Mouse (Mus musculus) G1E-ER4 (cell line): ENCODE data around the gene Unc13b. TPM values are rescaled to one million over a fixed set of nuclear protein-coding genes. Genes with fewer than 3 reads are reported as not detected.

Experiments used
- GATA1 ChIP-seq: IDR thresholded peaks from one replicate; pipeline ENCODE4 v1.8.0; 2012; ENCODE audit warnings: low read length, inconsistent platforms
- polyA plus RNA-seq: library from polyadenylated mRNA; stranded (reverse); fragments of >175 nt; gene quantifications from 2 replicates; pipeline ENCODE4 v1.2.3, GENCODE M21; 2012

The Unc13b gene
- polyA plus RNA-seq = 0.16 TPM in 1 of 2 replicates, not detected in the other

DNA sequence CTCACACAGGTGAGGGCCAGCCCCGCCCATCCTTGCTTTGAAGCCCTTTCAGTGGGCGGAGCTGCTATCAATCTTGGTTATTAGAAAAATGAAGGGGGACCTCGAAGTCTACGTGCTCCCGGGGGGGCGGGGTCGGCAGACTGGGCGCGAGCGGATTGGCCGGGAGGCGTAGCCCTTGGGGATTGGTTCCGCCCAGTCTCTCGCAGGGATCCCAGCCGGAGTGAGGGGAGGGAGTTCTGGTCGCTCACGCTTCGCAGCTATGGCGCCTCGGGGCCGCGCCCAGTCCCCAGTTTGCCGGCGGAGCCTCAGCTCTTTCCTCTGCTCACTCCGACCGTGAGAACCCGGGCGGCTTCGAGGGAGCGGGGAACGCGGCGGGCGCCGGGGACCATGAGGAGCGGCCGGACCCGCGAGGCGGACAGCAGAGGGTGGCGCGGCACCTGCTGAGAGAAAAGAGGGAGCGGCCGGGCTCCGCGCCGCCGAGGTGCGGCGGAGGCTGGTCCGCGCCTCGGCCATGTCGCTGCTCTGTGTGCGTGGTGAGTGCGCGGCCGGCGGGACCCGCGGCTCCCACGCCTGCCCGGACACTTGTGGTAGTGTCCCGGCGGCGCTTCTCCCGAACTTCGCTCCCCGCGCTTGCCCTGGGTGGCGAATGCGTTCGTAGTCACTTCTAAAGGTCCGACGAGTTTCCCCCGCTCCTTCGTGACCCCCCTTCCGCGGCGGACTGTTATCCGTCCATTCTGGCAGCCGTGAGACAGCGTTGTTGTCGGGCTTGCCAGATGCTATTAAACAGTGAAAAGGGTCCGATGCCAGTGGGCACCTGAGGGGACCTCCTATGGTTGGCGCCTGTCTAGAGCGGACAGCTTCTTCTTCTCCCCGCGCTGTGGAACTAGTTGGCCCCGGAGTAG is at the start of gene Unc13b:
Gene Unc13b (plus strand): TSS at position 201 of the 902 bp plus-strand sequence.
- no peak for TF ChIP-seq GATA1

- TF ChIP-seq GATA1 = no peak
Measured at GRCm38 (mm10) chr4:43010161-43011038, 48.4 kb upstream of the Unc13b start, which contains the start of gene Fancg. Gene Fancg (minus strand): TSS chr4:43010506.

- TF ChIP-seq GATA1 = no peak
Measured at GRCm38 (mm10) chr4:43012091-43012490, 46.7 kb upstream of the Unc13b start.

GRCm38 (mm10) chr4:43018156-43018555 is 40.6 kb upstream of the Unc13b start:
- no peak for TF ChIP-seq GATA1

- no peak for TF ChIP-seq GATA1
Measured at GRCm38 (mm10) chr4:43019176-43019575, 39.6 kb upstream of the Unc13b start.

DNA sequence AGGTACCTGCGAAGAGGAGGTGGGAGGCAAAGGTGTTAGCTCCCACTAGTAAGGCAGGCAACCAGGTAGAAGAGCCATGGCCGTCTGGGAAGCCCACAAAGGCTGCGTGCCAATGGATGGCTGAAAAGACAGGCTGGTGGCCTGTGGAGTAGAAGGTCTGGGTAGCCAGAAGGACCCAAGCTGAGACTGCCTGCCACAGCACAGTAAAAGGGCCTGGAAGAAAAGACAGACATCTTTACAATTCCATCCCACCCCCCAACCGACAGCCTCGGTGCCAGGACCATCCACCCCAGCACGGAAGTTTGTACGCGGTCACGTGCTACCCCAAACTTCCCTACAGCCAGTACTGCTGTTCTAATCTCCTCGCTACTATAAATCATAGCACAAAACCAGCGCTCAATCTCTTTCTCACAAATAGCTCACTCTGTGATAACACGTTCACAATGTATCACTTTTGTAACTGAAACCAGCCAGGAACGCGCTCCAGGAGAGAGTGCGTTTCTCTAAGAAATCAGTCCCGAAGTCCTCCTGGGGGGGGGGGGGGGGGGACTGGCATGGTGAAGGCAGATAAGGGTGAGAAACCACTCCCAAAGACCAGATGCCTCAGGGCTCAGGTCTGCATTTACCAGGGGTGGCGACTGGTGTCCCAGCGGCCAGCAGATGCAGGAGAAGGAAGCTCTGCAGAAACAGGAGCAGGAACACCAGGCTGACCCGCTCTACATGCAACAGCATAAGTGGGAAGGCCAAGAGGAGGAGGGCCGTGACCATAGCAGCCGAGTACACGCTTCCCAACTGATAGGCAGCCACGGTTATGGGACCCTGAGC is 38.9 kb upstream of the Unc13b start:
- no peak for TF ChIP-seq GATA1

DNA sequence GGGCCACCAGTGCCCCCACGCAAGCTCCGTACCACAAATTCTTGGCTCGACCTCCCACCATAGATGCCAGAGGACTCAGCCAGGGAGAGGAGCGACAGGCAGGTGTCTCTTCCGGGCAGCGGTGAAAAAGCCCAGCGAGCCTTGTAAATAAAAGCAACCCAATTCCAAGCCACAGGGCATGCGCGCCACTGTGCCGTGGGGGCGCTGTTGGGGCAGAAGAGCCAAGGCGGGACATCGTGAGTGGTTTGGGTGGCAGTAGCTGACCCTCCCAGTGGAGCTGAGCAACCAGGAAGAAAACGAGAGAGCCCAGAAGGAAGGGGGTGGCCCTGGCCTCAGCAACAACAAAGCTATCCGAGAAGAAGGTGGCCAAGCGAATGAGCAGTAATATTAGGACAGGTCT is 37.9 kb upstream of the Unc13b start:
- TF ChIP-seq GATA1 = no peak

DNA sequence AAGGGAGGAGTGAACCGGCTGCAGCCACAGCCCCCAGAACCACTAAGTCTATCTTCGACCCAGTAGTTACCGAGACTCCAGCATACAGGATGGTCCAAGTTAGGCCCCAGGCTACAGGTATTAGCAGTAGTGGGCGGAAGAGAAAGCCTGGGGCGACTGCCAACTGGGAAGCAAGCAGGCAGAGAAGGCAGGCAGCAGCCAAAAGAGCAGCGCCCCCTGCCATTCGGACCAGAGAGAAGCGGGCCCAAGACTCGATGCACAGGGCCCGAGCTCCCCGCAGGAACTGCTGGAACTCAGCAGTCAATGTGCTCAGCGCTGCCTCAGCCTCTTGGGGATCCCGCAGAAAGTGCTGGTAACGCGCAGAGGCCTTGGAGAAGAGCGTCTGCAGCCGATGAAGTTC is 37.4 kb upstream of the Unc13b start:
- TF ChIP-seq GATA1 = no peak

GRCm38 (mm10) chr4:43024673-43025072 is 34.1 kb upstream of the Unc13b start:
- no peak for TF ChIP-seq GATA1

GRCm38 (mm10) chr4:43025084-43025960 is 33.4 kb upstream of the Unc13b start, which contains the start of gene Pigo:
Gene Pigo (minus strand): TSS chr4:43025819.
- TF ChIP-seq GATA1 = no peak

- TF ChIP-seq GATA1 = no peak
Measured at GRCm38 (mm10) chr4:43029121-43029520, 29.6 kb upstream of the Unc13b start.

- no peak for TF ChIP-seq GATA1
Measured at GRCm38 (mm10) chr4:43029749-43030148, 29.0 kb upstream of the Unc13b start.

- TF ChIP-seq GATA1 = no peak
Measured at GRCm38 (mm10) chr4:43030352-43030751, 28.4 kb upstream of the Unc13b start.

DNA sequence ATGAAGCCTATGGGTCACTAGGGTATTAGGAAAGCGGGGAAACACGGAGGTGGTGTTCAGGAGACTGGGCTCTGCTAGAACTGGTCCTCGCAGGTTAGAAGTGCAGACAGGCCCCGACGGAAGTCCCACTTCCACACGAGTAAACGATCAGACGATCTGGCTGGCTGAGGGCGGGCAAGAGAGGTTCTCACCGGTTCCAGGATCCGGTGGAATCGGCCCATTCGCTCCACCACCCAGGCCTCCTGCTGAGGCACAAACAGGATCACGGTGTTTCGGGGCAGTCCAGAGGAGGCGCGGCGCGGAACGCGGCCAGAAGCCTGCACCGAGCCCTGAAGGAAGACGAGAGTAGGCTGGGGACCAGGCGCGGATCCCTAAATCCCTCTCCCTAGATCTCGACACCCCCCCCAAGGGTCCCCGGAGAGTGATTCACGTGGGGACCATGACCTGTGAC is 27.9 kb upstream of the Unc13b start:
- no peak for TF ChIP-seq GATA1
